Mouse (Mus musculus) cortical plate, adult 2 months (tissue): Measurements from ENCODE around the gene Rangrf.

ENCODE experiments used
- CTCF ChIP-seq: fragments of 200-500 bp; IDR thresholded peaks from 2 replicates; pipeline ENCODE4 v1.5.1; 2011; ENCODE audit warnings: mild to moderate bottlenecking, control low read depth, low read length; ENCODE audit not compliant: insufficient read depth; ENCODE audit errors: extremely low read depth
- POLR2A ChIP-seq: fragments of 200-500 bp; IDR thresholded peaks from 2 replicates; pipeline ENCODE4 v1.6.1; 2011; ENCODE audit warnings: mild to moderate bottlenecking, low read length, control low read depth; ENCODE audit not compliant: insufficient read depth; ENCODE audit errors: extremely low read depth

GRCm38 (mm10) chr11:68965050-68965449, 9.9 kb downstream of the Rangrf start:
- no peak for TF ChIP-seq CTCF
- no peak for TF ChIP-seq POLR2A
